Mouse (Mus musculus): ENCODE measurements around the gene Chst11. TPM values are rescaled to one million over a fixed set of nuclear protein-coding genes. Genes with fewer than 3 reads are reported as not detected.

Gene Chst11
- polyA plus RNA-seq, 1 experiment, result 12.6 TPM

DNA sequence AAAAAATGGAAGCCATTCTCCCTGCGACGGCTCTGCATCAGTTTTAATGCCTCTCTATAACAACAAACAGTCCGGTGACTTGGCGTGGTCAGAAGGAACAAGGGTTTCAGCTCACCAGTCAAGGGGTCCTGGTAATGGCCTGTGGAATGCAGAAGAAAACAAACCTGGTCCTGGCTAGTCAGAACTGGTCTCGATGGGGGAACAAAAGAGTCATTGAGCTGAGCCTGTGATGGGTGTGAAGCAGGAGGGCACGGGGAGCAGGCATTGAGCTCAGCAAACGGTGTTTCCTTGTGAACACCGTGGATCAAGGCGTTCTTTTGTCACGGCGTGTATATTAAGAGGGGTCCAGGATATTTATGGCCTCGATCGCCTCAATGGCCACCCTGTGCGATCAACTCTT, 160.5 kb downstream of the Chst11 start:
- Histone ChIP-seq H3K4me1 (ENCODE audit: control insufficient read depth, insufficient read depth, low read length) (peaks cover 2% of the 10 kb centered on the region; the same call in 1 of the 2 replicates), H3K4me3 (replicated peaks; ENCODE audit: extremely low read depth, low read depth, low read length) (no peak overlapping the region)
- TF ChIP-seq CTCF (IDR thresholded peaks at IDR 0.05; ENCODE audit: insufficient read depth, low read length) (no peak), POLR2A (IDR thresholded peaks at IDR 0.05; ENCODE audit: borderline replicate concordance, extremely low read depth, low read depth, low read length) (no peak)
- no peak for DNase-seq
- 73% methylated on average over 14 of the region's 14 CpGs for WGBS

GRCm38 (mm10) chr10:83149342-83150178, 164.3 kb downstream of the Chst11 start:
- no peak for DNase-seq
- no peak for TF ChIP-seq POLR2A (IDR thresholded peaks at IDR 0.05; ENCODE audit: borderline replicate concordance, extremely low read depth, low read depth, low read length)
- no peak for TF ChIP-seq CTCF (IDR thresholded peaks at IDR 0.05; ENCODE audit: insufficient read depth, low read length)
- WGBS, result 73% methylated on average over 12 of the region's 12 CpGs
- peaks cover 5% of the 10 kb centered on the region; the same call in 1 of the 2 replicates for H3K4me1 ChIP-seq (ENCODE audit: control insufficient read depth, insufficient read depth, low read length)
- no peak overlapping the region for H3K4me3 ChIP-seq (replicated peaks; ENCODE audit: extremely low read depth, low read depth, low read length)

DNA sequence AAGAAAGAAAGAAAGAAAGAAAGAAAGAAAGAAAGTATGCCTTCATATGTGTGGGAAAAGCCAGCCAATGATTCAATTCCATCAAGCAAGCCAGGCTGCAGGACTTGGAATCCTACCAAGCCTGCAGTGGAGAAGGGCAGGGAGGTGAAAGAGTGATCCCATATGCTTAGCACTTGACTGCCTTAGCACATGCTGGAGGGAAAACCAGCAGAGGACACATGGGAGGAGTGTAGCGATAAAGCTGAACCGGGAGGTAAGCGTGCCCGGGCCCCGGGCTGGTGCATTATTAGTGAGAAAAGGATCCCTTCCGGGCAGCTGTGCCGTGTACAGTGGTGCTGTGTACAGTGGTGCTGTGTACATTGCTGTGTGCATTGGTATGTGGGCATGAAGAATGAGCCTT, 165.3 kb downstream of the Chst11 start:
- DNase-seq, result no peak
- Histone ChIP-seq H3K4me3 (replicated peaks; ENCODE audit: extremely low read depth, low read depth, low read length) (no peak overlapping the region), H3K4me1 (ENCODE audit: control insufficient read depth, insufficient read depth, low read length) (peaks cover 5% of the 10 kb centered on the region; the same call in 1 of the 2 replicates)
- TF ChIP-seq POLR2A (IDR thresholded peaks at IDR 0.05; ENCODE audit: borderline replicate concordance, extremely low read depth, low read depth, low read length) (no peak), CTCF (IDR thresholded peaks at IDR 0.05; ENCODE audit: insufficient read depth, low read length) (no peak)
- 83% methylated on average over 7 of the region's 7 CpGs for WGBS

GRCm38 (mm10) chr10:83151362-83151761, 166.1 kb downstream of the Chst11 start:
- Histone ChIP-seq H3K4me3 (replicated peaks; ENCODE audit: extremely low read depth, low read depth, low read length) (no peak overlapping the region), H3K4me1 (ENCODE audit: control insufficient read depth, insufficient read depth, low read length) (peaks cover 5% of the 10 kb centered on the region; the same call in 1 of the 2 replicates)
- TF ChIP-seq CTCF (IDR thresholded peaks at IDR 0.05; ENCODE audit: insufficient read depth, low read length), result no peak
- no peak for TF ChIP-seq POLR2A (IDR thresholded peaks at IDR 0.05; ENCODE audit: borderline replicate concordance, extremely low read depth, low read depth, low read length)
- WGBS, result 64% methylated on average over 6 of the region's 6 CpGs
- DNase-seq, result no peak

- WGBS, result 39% methylated on average over 16 of the region's 16 CpGs
- peaks cover 5% of the 10 kb centered on the region; the same call in 1 of the 2 replicates for H3K4me1 ChIP-seq (ENCODE audit: control insufficient read depth, insufficient read depth, low read length)
- DNase-seq, result no peak
- no peak overlapping the region for H3K4me3 ChIP-seq (replicated peaks; ENCODE audit: extremely low read depth, low read depth, low read length)
- no peak for TF ChIP-seq POLR2A (IDR thresholded peaks at IDR 0.05; ENCODE audit: borderline replicate concordance, extremely low read depth, low read depth, low read length)
- no peak for TF ChIP-seq CTCF (IDR thresholded peaks at IDR 0.05; ENCODE audit: insufficient read depth, low read length)
These were observed 166.8 kb downstream of the Chst11 start for GRCm38 (mm10) chr10:83151896-83152685.

- DNase-seq, result no peak
- TF ChIP-seq POLR2A (IDR thresholded peaks at IDR 0.05; ENCODE audit: borderline replicate concordance, extremely low read depth, low read depth, low read length) (no peak), CTCF (IDR thresholded peaks at IDR 0.05; ENCODE audit: insufficient read depth, low read length) (no peak)
- peaks cover 5% of the 10 kb centered on the region; the same call in 1 of the 2 replicates for H3K4me1 ChIP-seq (ENCODE audit: control insufficient read depth, insufficient read depth, low read length)
- WGBS, result 84% methylated on average over 1 of the region's 1 CpGs
- no peak overlapping the region for H3K4me3 ChIP-seq (replicated peaks; ENCODE audit: extremely low read depth, low read depth, low read length)
These were observed 167.4 kb downstream of the Chst11 start for GRCm38 (mm10) chr10:83152723-83153122.

DNA sequence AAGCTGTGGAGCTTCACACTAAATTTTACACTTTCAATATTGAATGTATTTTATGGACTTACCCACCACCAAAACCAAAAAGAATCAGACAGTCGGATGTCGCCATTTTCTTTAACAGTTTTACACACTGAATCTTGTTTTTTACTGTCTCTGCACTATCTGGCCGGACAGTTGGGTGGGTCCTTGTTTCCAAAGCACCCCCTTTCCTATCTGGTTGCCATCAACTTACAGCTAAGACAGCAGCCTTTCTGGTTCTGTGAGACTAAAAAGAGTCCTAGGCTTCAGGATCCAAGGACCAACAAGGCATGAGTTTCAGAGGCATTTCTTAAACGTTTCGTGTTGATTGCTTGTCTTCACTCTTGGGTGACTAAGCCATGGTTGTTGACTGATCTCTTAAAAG, 168.1 kb downstream of the Chst11 start:
- no peak for DNase-seq
- Histone ChIP-seq H3K4me1 (ENCODE audit: control insufficient read depth, insufficient read depth, low read length) (peaks cover 5% of the 10 kb centered on the region; the same call in 1 of the 2 replicates), H3K4me3 (replicated peaks; ENCODE audit: extremely low read depth, low read depth, low read length) (no peak overlapping the region)
- WGBS, result 91% methylated on average over 5 of the region's 5 CpGs
- TF ChIP-seq CTCF (IDR thresholded peaks at IDR 0.05; ENCODE audit: insufficient read depth, low read length), result no peak
- no peak for TF ChIP-seq POLR2A (IDR thresholded peaks at IDR 0.05; ENCODE audit: borderline replicate concordance, extremely low read depth, low read depth, low read length)

DNA sequence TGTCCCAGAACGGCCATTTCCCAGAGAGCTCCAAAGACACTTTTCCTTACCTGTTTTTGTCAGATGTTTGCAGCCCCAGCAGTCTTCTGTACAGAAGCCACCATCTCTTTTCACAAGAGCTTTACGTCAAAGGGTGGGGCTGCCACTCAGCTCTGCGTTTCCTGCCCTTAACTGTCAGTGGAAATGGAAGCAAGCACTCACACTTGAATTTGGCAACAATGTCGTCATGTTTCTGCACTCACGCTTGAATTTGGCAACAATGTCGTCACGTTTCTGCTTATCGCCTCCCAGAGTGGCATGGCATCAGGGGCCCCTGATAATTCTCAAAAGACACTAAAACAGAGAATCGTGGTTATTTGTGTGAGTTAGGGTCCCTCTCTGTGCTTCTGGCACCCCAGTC, 168.6 kb downstream of the Chst11 start:
- WGBS, result 38% methylated on average over 9 of the region's 9 CpGs

DNA sequence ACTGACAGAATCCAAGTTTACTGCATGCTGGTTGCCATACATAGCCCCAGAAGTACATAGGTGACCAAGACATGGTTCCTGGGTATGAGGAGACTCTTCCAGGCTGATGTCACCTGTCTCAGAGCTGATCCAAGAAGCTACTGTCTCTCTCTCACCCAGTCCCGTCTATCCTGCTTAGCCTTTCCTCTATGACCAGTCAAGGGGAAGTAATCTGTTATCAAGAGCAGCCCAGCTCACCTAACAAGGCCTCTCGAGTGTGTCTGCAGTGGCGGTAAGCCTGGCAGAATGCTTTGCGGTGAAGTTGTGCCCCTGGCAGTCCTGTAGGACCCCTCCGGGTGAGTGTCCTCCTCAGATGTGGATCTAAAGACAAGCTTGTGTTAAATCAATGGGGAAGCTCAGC, 172.0 kb downstream of the Chst11 start:
- Histone ChIP-seq H3K4me3 (replicated peaks; ENCODE audit: extremely low read depth, low read depth, low read length) (no peak overlapping the region), H3K4me1 (ENCODE audit: control insufficient read depth, insufficient read depth, low read length) (peaks cover 2% of the 10 kb centered on the region; the same call in 1 of the 2 replicates)
- no peak for TF ChIP-seq CTCF (IDR thresholded peaks at IDR 0.05; ENCODE audit: insufficient read depth, low read length)
- TF ChIP-seq POLR2A (IDR thresholded peaks at IDR 0.05; ENCODE audit: borderline replicate concordance, extremely low read depth, low read depth, low read length), result no peak
- 63% methylated on average over 5 of the region's 5 CpGs for WGBS
- no peak for DNase-seq

More for the DNA sequence above, 168.6 kb downstream of the Chst11 start:
- TF ChIP-seq CTCF (IDR thresholded peaks at IDR 0.05; ENCODE audit: insufficient read depth, low read length) (no peak), POLR2A (IDR thresholded peaks at IDR 0.05; ENCODE audit: borderline replicate concordance, extremely low read depth, low read depth, low read length) (no peak)
- no peak overlapping the region for H3K4me3 ChIP-seq (replicated peaks; ENCODE audit: extremely low read depth, low read depth, low read length)
- DNase-seq, result no peak
- peaks cover 5% of the 10 kb centered on the region; the same call in 1 of the 2 replicates for H3K4me1 ChIP-seq (ENCODE audit: control insufficient read depth, insufficient read depth, low read length)
